Mouse (Mus musculus) liver, postnatal 0 days (tissue): ENCODE measurements at regions not wholly inside any gene's neighbourhood (a gene's known extent, or its start where the extent isn't known, plus 50 kb on each side); places are given as distances from the start of the nearest gene placed in this dataset.

Source experiments
- CTCF ChIP-seq: sonication (generic); IDR thresholded peaks from 2 replicates; pipeline ENCODE4 v1.5.1; 2016; ENCODE audit warnings: antibody characterized with exemption, low read depth
- EP300 ChIP-seq: IDR thresholded peaks from 2 replicates; pipeline ENCODE4 v1.6.1; 2016; ENCODE audit warnings: antibody characterized with exemption, low read depth, mild to moderate bottlenecking

- TF ChIP-seq CTCF (no peak), EP300 (no peak)
Observed at GRCm38 (mm10) chr4:120340686-120341085, 53.5 kb upstream of the Foxo6 start.
